Mouse (Mus musculus) liver, embryonic 12.5 days (tissue): ENCODE data around the gene Med1. TPM values are rescaled to one million over a fixed set of nuclear protein-coding genes. Genes with fewer than 3 reads are reported as not detected.
A peak's percentile ranks its signal among the peaks of the same experiment; 100 is the strongest.
"Not testable (repeated sequence)": the region's sequence is repeated elsewhere in the genome, so short reads cannot be mapped to it uniquely, and the experiment has no call there.

ENCODE experiments used
- ATAC-seq: fragments of 200-750 bp; cut with Nextera tagmentation; 2 replicates; pipeline ENCODE4 v1.8.0; 2017; ENCODE audit warnings: moderate number of reproducible peaks, mild to moderate bottlenecking, moderate library complexity
- H3K27ac ChIP-seq: fragments of 300-500 bp; sonication (generic); 2 replicates; pipeline ENCODE4 v1.5.1; 2016; ENCODE audit warnings: mild to moderate bottlenecking
- H3K27me3 ChIP-seq: fragments of 300-500 bp; sonication (generic); replicated peaks from 2 replicates; pipeline ENCODE4 v1.6.1; 2016; ENCODE audit warnings: mild to moderate bottlenecking, moderate library complexity
- H3K36me3 ChIP-seq: fragments of 300-500 bp; sonication (generic); 2 replicates; pipeline ENCODE4 v1.6.1; 2016; ENCODE audit warnings: mild to moderate bottlenecking, moderate library complexity
- H3K4me1 ChIP-seq: fragments of 300-500 bp; sonication (generic); 2 replicates; pipeline ENCODE4 v1.6.1; 2016
- H3K4me2 ChIP-seq: fragments of 300-500 bp; sonication (generic); 2 replicates; pipeline ENCODE4 v1.6.1; 2016; ENCODE audit warnings: mild to moderate bottlenecking, moderate library complexity
- H3K4me3 ChIP-seq: fragments of 300-500 bp; sonication (generic); 2 replicates; pipeline ENCODE4 v1.5.1; 2016; ENCODE audit warnings: mild to moderate bottlenecking, moderate library complexity
- H3K9ac ChIP-seq: fragments of 300-500 bp; sonication (generic); 2 replicates; pipeline ENCODE4 v1.6.1; 2016; ENCODE audit warnings: mild to moderate bottlenecking, moderate library complexity
- H3K9me3 ChIP-seq: fragments of 300-500 bp; sonication (generic); replicated peaks from 2 replicates; pipeline ENCODE4 v1.6.1; 2016; ENCODE audit warnings: mild to moderate bottlenecking, moderate library complexity
- WGBS: fragments of 180-500 bp; shearing (Covaris S2); methylation state at CpG from one replicate; pipeline ENCODE4 v1.1.7; 2016; ENCODE audit not compliant: insufficient replicate concordance; 5-methylcytosine and 5-hydroxymethylcytosine counted together
- polyA plus RNA-seq: library from polyadenylated mRNA; unstranded; fragments of >200 nt; fragmentation: Nextera tagmentation; extraction: Ambion mirVana; gene quantifications from 2 replicates; pipeline ENCODE4 v1.2.1, GENCODE M21; 2016

Gene Med1
- polyA plus RNA-seq, 1 experiment from 2014 or later, result 41.8 TPM

DNA sequence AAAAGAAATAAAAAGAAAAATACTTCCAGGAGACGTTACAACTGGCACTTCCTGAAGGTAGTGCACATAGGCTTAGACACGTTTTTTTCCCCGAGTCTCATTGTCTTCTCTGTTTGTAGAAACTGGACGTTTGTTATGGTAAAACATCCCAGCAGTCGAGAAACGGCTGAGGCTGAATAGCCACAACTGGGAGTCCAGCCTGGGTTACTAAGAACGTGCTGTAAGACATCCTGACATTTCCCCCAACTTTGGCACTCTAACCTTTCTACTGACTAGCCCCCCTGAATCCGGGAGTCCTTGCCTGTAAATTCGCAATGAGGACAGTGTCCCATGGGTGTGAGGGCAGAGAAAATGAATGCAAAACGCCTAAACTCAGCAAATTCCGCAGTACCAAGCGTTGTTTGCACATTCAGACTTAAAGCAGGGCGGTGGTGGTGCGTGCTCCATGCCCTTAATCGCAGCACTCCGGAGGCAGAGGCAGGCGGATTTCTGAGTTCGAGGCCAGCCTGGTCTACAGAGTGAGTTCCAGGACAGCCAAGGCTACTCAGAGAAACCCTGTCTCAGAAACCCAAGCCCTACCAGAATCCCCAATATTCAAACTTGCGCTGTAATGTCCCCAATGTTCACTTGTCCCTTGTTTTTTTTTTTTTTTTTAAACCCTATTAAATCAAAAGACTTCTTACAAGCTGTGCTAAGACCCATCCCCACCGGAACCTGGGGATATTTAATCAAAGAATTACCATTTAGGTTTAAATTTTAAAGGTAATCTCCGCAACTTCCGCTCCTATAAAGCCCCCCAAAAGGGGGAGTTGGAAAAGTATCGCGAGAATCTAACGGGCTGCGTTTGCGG, 8.9 kb upstream of the Med1 start:
- ATAC-seq, result no peak
- WGBS, result 1% methylated on average over 27 of the region's 27 CpGs

GRCm38 (mm10) chr11:98190820-98191219, 2.3 kb downstream of the Med1 start:
- Histone ChIP-seq H3K4me3 (no peak overlapping the region), H3K27me3 (no peaks in the 10 kb centered on the region), H3K27ac (no peak overlapping the region), H3K36me3 (peaks cover 53% of the 10 kb centered on the region), H3K4me1 (peaks cover 27% of the 10 kb centered on the region), H3K9ac (no peak overlapping the region), H3K4me2 (no peak overlapping the region), H3K9me3 (no peaks in the 10 kb centered on the region)
- 82% methylated on average over 5 of the region's 5 CpGs for WGBS
- ATAC-seq, result no peak

More for the DNA sequence above, 8.9 kb upstream of the Med1 start:
- Histone ChIP-seq H3K9ac (peak overlapping the region; percentile 79), H3K36me3 (peaks cover 6% of the 10 kb centered on the region), H3K27me3 (no peaks in the 10 kb centered on the region), H3K4me2 (peak overlapping the region; percentile 83), H3K27ac (peak overlapping the region; percentile 100), H3K4me3 (peak overlapping the region; percentile 94), H3K4me1 (peaks cover 21% of the 10 kb centered on the region), H3K9me3 (no peaks in the 10 kb centered on the region)

GRCm38 (mm10) chr11:98187640-98188395, 5.3 kb downstream of the Med1 start:
- Histone ChIP-seq H3K36me3 (peaks cover 83% of the 10 kb centered on the region), H3K4me3 (no peak overlapping the region), H3K9me3 (no peaks in the 10 kb centered on the region), H3K4me2 (no peak overlapping the region), H3K9ac (no peak overlapping the region), H3K27me3 (no peaks in the 10 kb centered on the region), H3K27ac (no peak overlapping the region), H3K4me1 (peaks cover 19% of the 10 kb centered on the region)
- WGBS, result 84% methylated on average over 9 of the region's 9 CpGs
- no peak for ATAC-seq

DNA sequence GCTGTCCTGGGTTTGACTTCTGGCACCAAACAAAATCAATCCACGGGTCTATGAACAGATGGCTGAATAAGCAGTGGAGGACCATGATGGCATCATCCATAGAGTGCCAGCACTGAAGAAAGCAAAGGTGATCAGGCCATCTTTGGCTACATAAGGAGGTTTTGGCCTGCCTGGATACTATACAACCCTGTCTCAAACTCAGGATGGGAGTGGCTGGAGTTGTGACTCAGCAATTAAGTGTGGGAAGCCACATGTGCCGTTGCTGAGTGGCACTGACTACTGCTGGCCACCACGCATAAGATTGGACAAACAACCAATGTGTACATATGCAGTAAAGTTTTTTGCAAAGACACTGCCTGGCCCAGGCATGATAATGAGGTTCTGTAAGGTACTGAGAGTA, 10.9 kb downstream of the Med1 start:
- WGBS, result 62% methylated on average over 3 of the region's 3 CpGs
- H3K4me1 ChIP-seq, H3K9me3 ChIP-seq, H3K4me3 ChIP-seq, H3K9ac ChIP-seq, H3K4me2 ChIP-seq, H3K27me3 ChIP-seq: not testable (repeated sequence)
- peaks cover 94% of the 10 kb centered on the region for H3K36me3 ChIP-seq
- peak overlapping the region; percentile 48; the same call in 1 of the 2 replicates for H3K27ac ChIP-seq
- peak; percentile 77 for ATAC-seq

DNA sequence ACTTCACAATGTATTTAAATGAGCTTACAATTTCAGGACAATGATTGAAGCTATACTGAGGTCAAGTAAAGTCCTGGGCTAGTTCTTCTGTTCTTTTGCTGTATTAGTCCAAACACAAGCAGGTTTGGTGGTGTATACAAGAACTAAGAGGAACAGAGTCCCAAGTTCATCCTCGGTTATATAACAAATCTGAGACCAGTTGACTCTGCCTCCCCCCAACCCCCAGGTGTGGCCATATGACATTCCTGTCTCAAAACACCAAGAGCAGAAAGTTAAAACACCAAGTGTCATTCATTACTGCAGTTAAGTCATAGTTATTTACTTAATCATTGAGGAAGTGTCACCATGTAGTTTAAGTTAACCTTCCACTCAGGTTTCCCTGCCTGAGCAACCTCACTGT, 24.7 kb downstream of the Med1 start:
- ATAC-seq, result no peak
- no peak overlapping the region for H3K4me2 ChIP-seq
- H3K9ac ChIP-seq, result no peak overlapping the region
- no peaks in the 10 kb centered on the region for H3K9me3 ChIP-seq
- no peak overlapping the region for H3K27ac ChIP-seq
- peaks cover 93% of the 10 kb centered on the region for H3K36me3 ChIP-seq
- no peak overlapping the region for H3K4me3 ChIP-seq
- no peaks in the 10 kb centered on the region for H3K4me1 ChIP-seq
- 69% methylated on average over 1 of the region's 1 CpGs for WGBS
- H3K27me3 ChIP-seq, result no peaks in the 10 kb centered on the region

DNA sequence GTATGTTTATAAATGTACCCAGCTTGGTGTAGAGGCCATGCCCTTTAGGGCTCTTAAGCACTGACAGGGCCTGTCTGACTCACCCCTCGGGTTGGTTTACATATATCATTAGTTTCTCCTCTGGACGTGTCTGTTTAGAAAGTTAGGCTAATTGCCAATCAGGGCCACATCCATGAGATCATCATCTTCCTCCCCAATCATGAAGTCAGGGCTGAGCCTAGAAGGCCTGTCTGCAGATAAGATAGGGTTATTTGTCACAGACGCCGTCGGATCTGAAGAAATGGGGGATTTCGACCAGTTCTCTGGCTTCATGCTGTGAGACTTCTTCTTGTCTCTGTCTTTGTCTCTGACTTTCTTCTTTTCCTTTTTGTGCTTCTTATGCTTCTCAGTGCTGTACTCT, 38.0 kb downstream of the Med1 start:
- H3K4me1 ChIP-seq, result peaks cover 3% of the 10 kb centered on the region; the same call in 1 of the 2 replicates
- H3K27me3 ChIP-seq, result no peaks in the 10 kb centered on the region
- peaks cover 58% of the 10 kb centered on the region for H3K36me3 ChIP-seq
- H3K9ac ChIP-seq, result no peak overlapping the region
- no peaks in the 10 kb centered on the region for H3K9me3 ChIP-seq
- H3K27ac ChIP-seq, result no peak overlapping the region
- ATAC-seq, result no peak
- H3K4me2 ChIP-seq, result no peak overlapping the region
- WGBS, result 76% methylated on average over 6 of the region's 6 CpGs
- H3K4me3 ChIP-seq, result no peak overlapping the region

DNA sequence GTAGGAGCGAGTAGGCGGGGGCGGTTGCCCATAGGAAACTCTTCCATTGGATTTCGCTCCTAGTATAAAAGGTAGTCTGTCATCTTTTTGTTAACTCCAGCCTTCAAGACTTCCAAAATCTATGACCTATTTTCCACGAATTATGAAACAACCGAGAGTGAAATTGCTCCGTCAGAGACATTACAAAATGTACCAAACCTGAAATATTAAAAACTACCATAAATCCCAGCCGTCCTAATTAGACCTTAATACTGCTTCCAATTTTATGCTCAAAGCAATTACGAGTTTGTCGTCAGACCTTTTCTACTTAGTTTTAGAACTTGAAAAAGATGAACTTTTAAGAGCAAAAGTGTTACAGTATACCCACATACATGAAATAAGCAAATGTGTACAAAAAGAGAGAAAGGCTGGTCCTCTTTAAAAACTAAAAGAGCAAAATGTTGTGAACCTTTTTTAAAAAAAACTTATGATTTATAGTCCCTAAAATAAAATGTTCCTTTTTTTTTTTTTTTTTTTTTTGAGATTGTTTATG, 42.4 kb downstream of the Med1 start:
- peak overlapping the region; percentile 89 for H3K4me2 ChIP-seq
- WGBS, result 6% methylated on average over 10 of the region's 10 CpGs
- no peak overlapping the region for H3K27ac ChIP-seq
- H3K36me3 ChIP-seq, result peaks cover 16% of the 10 kb centered on the region
- no peaks in the 10 kb centered on the region for H3K9me3 ChIP-seq
- H3K4me1 ChIP-seq, result peaks cover 25% of the 10 kb centered on the region
- peak overlapping the region; percentile 93 for H3K4me3 ChIP-seq
- no peak overlapping the region for H3K9ac ChIP-seq
- ATAC-seq, result no peak
- no peaks in the 10 kb centered on the region for H3K27me3 ChIP-seq

DNA sequence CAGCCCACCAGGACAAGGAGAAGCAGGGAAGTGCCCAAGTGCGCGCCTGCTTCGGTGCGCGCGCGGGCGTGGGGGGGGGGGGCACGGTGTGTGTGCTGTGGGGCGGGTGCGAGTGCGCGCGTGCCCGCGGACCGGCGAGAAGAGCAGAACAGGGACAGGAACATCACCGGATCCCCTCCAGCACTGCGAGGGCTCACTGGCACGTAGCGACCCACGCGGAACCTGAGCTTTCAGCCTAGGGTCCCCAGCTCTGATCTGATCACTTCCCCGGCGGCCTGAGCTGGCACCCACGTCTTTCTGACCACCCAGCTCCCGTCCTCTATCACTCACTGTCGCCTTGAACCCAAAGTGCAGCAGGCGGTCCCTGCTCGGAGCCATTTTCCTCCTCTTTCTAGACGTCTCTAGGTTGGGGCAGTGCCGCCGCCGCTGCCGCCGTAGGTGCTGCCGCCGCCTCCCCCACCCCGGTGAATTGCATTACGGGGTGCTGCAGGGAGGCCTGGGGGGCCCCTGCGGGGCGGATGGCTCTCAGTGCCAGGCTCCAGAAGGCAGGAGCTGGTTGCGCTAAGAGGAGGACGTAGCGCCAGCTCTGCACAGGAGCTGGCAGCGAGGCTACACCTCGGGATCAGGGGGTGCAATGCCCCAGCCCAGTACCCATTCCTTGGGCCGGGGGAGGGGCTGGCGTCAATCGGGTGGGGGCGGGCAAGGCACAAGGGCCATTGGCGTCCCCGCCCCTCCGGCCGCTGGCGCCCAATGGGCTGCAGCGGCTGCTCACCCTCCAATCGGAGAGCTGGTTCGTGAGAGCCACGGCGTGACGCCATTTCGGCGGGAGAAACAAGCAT, 43.1 kb downstream of the Med1 start, which contains the start of gene Fbxl20:
Gene Fbxl20 (minus strand): TSS at position 618 of the 839 bp plus-strand sequence.
- Histone ChIP-seq H3K27ac (peak within 1 kb of the TSS; percentile 82), H3K4me2 (peak within 1 kb of the TSS; percentile 89)
- peak; percentile 84 for ATAC-seq

DNA sequence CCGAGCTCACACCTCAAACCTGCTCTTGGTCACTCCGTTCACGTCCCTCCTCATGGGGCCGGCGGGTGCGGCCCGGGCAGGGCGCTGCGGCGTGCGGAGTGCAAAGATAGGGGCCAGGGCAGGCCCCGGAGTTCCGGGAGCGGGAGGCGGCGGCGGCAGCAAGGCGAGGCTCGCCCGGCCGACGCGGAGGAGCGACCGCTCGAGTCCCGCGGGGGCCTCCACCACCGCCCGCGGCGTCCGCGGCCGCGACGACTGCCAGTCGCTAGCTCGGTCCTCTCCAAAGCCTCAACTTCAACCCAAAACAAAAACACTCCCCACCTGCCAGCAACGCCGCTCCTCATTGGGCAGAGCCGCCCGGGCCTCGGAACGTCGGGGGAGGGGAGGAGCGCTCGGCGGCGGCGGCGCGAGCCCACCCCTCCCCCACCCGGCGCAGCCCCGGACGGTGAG, 43.8 kb downstream of the Med1 start:
- Histone ChIP-seq H3K9ac (peak overlapping the region; percentile 89), H3K9me3 (no peaks in the 10 kb centered on the region), H3K27ac (peak overlapping the region; percentile 82), H3K27me3 (no peaks in the 10 kb centered on the region), H3K36me3 (peaks cover 4% of the 10 kb centered on the region), H3K4me2 (peak overlapping the region; percentile 89), H3K4me1 (peaks cover 25% of the 10 kb centered on the region), H3K4me3 (peak overlapping the region; percentile 93)
- WGBS, result 3% methylated on average over 45 of the region's 57 CpGs
- peak; percentile 83 for ATAC-seq

More for the DNA sequence above, 43.1 kb downstream of the Med1 start, which contains the start of gene Fbxl20:
- H3K9ac ChIP-seq, result peak within 1 kb of the TSS; percentile 89
- H3K4me1 ChIP-seq, result peaks cover 25% of the 10 kb centered on the region
- H3K4me3 ChIP-seq, result peak within 1 kb of the TSS; percentile 93
- H3K36me3 ChIP-seq, result peaks cover 9% of the 10 kb centered on the region
- H3K9me3 ChIP-seq, result no peaks in the 10 kb centered on the region
- H3K27me3 ChIP-seq, result no peaks in the 10 kb centered on the region
- under 1% methylated on average over 49 of the region's 65 CpGs for WGBS

- peaks cover 2% of the 10 kb centered on the region for H3K36me3 ChIP-seq
- H3K27me3 ChIP-seq, result no peaks in the 10 kb centered on the region
- peak; percentile 45 for ATAC-seq
- peak overlapping the region; percentile 89 for H3K4me2 ChIP-seq
- peak overlapping the region; percentile 82 for H3K27ac ChIP-seq
- 1% methylated on average over 45 of the region's 45 CpGs for WGBS
- no peaks in the 10 kb centered on the region for H3K9me3 ChIP-seq
- H3K4me1 ChIP-seq, result peaks cover 25% of the 10 kb centered on the region
- peak overlapping the region; percentile 89 for H3K9ac ChIP-seq
- peak overlapping the region; percentile 93 for H3K4me3 ChIP-seq
These were observed 44.4 kb downstream of the Med1 start for GRCm38 (mm10) chr11:98148551-98149301.

DNA sequence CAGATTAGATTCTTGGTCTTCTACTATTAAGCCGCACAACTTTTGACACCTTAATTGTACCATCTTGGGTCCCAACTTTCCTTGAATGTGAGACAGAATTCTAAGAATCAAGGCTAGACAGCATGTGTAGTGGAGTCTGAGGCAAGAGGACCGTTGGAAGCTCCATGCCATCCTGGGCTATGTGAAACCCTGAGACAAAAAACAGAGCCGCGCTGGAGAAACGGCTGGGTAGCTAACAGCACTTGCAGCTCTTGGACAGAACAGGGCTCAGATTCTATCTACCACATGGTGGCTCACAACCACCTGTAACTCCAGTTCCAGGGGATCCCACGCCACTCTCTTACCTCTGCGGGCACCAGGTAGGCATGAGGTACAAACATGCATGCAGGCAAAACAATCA, 47.2 kb downstream of the Med1 start:
- H3K9ac ChIP-seq, result no peak overlapping the region
- no peak overlapping the region for H3K27ac ChIP-seq
- no peak overlapping the region for H3K4me2 ChIP-seq
- H3K4me3 ChIP-seq, result no peak overlapping the region
- H3K9me3 ChIP-seq, result no peaks in the 10 kb centered on the region
- ATAC-seq, result no peak
- 0 out of 2 replicates have a peak, but pooled peaks cover 5% of the 10 kb centered on the region for H3K36me3 ChIP-seq
- no peaks in the 10 kb centered on the region for H3K27me3 ChIP-seq
- WGBS, result 64% methylated on average over 7 of the region's 7 CpGs
- H3K4me1 ChIP-seq, result peaks cover 25% of the 10 kb centered on the region
